Mouse (Mus musculus) embryonic facial prominence, embryonic 15.5 days (tissue): Measurements from ENCODE around the gene Gnao1. TPM values are rescaled to one million over a fixed set of nuclear protein-coding genes. Genes with fewer than 3 reads are reported as not detected.
A peak's percentile ranks its signal among the peaks of the same experiment; 100 is the strongest.

Experiments
- ATAC-seq: fragments of 200-750 bp; cut with Nextera tagmentation; 2 replicates; pipeline ENCODE4 v1.8.0; 2017; ENCODE audit warnings: low read depth, moderate TSS enrichment; ENCODE audit not compliant: insufficient number of reproducible peaks, low FRiP score, low TSS enrichment
- H3K27ac ChIP-seq: fragments of 300-500 bp; sonication (generic); replicated peaks from 2 replicates; pipeline ENCODE4 v1.5.1; 2015; ENCODE audit warnings: mild to moderate bottlenecking, inconsistent platforms
- H3K27me3 ChIP-seq: fragments of 300-500 bp; sonication (generic); 2 replicates; pipeline ENCODE4 v1.6.1; 2015; ENCODE audit warnings: inconsistent platforms
- H3K36me3 ChIP-seq: fragments of 300-500 bp; sonication (generic); 2 replicates; pipeline ENCODE4 v1.6.1; 2015; ENCODE audit warnings: mild to moderate bottlenecking, inconsistent platforms
- H3K4me1 ChIP-seq: fragments of 300-500 bp; sonication (generic); 2 replicates; pipeline ENCODE4 v1.6.1; 2015; ENCODE audit warnings: inconsistent platforms
- H3K4me2 ChIP-seq: fragments of 300-500 bp; sonication (generic); replicated peaks from 2 replicates; pipeline ENCODE4 v1.6.1; 2015; ENCODE audit warnings: mild to moderate bottlenecking, inconsistent platforms
- H3K4me3 ChIP-seq: fragments of 300-500 bp; sonication (generic); replicated peaks from 2 replicates; pipeline ENCODE4 v1.5.1; 2015; ENCODE audit warnings: mild to moderate bottlenecking, inconsistent platforms
- H3K9ac ChIP-seq: fragments of 300-500 bp; sonication (generic); 2 replicates; pipeline ENCODE4 v1.6.1; 2015; ENCODE audit warnings: inconsistent platforms
- H3K9me3 ChIP-seq: fragments of 300-500 bp; sonication (generic); replicated peaks from 2 replicates; pipeline ENCODE4 v1.6.1; 2016; ENCODE audit warnings: inconsistent platforms
- WGBS: fragments of 180-500 bp; shearing (Covaris S2); methylation state at CpG from one replicate; pipeline ENCODE4 v1.1.7; 2015; 5-methylcytosine and 5-hydroxymethylcytosine counted together
- polyA plus RNA-seq: library from polyadenylated mRNA; unstranded; fragments of >200 nt; fragmentation: Nextera tagmentation; extraction: Ambion mirVana; gene quantifications from 2 replicates; pipeline ENCODE4 v1.2.1, GENCODE M21; 2015

Gene Gnao1
- polyA plus RNA-seq, 1 experiment from 2014 or later: 14.3 TPM

- H3K36me3 ChIP-seq: no peaks in the 10 kb centered on the region
- no peak for ATAC-seq
- H3K4me2 ChIP-seq: no peak overlapping the region
- H3K27me3 ChIP-seq: no peaks in the 10 kb centered on the region; the same call in 1 of the 2 replicates
- no peak overlapping the region for H3K9ac ChIP-seq
- peaks cover 16% of the 10 kb centered on the region for H3K4me1 ChIP-seq
- 81% methylated on average over 1 of the region's 1 CpGs for WGBS
- no peak overlapping the region for H3K27ac ChIP-seq
- H3K4me3 ChIP-seq: no peak overlapping the region
- H3K9me3 ChIP-seq: no peaks in the 10 kb centered on the region
Observed at GRCm38 (mm10) chr8:93845186-93845585, 35.4 kb downstream of the Gnao1 start.

DNA sequence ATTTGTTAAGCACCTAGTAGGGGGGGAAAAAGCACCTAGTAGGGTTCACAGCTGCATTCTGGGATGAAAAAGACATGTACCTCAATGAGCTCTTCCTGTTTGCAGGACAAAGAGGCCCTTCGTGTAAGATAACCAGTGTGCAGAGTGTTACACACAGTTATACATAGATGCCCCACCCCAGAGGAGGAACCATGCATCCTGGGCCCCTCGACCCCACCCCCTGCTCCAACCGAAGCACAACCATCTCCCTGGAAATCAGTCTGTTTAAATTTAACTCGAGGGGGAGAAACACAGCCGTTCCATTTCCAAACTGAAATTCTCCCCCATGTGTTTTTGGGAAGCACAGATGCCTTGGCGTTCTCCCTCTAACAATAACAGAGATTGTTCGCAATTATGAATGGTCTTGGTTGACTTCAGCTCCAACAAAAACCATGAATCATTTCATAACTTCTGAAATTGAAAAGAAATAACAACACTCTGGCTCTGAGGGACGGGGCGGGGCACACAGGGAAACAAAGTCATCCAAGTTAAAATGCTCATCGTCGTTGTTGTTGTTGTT lies 42.4 kb downstream of the Gnao1 start:
- Histone ChIP-seq H3K4me2 (no peak overlapping the region), H3K36me3 (no peaks in the 10 kb centered on the region), H3K4me3 (no peak overlapping the region), H3K9me3 (no peaks in the 10 kb centered on the region), H3K27me3 (no peaks in the 10 kb centered on the region), H3K9ac (no peak overlapping the region), H3K4me1 (peaks cover 18% of the 10 kb centered on the region), H3K27ac (peak overlapping the region; percentile 65; the same call in 1 of the 2 replicates)
- 34% methylated on average over 11 of the region's 11 CpGs for WGBS
- ATAC-seq: peak; percentile 66

DNA sequence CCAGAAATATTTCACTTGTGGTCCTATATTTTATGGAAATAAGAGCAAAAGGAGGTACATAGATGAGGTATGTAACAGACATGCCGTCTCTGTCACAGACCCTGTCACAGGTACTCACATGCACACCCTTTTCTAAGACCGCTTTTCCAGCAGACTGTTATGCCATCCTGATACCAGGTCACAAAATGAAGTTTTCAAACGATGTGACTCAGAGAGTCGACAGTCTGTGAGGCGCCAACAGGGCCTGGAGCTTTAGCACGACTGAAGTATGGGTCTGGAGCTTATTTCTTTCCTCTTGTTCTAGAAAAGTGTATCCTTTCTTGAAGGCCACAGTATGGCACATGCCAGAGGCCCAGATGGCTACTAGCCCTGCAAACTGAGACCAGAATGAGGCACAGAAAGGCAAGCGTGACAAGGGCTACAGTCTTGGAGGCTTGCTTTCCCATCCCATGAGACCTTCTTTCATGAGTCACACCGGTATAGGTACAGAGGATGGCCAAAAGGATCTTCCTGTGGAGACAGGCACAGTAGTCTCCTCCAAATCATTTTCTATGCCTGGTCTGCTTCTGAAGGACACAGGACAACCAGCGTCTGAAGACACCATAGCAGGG lies 43.2 kb downstream of the Gnao1 start:
- no peak overlapping the region for H3K27ac ChIP-seq
- H3K4me1 ChIP-seq: peaks cover 18% of the 10 kb centered on the region
- no peak overlapping the region for H3K4me2 ChIP-seq
- no peak overlapping the region for H3K4me3 ChIP-seq
- H3K36me3 ChIP-seq: no peaks in the 10 kb centered on the region
- ATAC-seq: no peak
- 79% methylated on average over 9 of the region's 9 CpGs for WGBS
- H3K27me3 ChIP-seq: no peaks in the 10 kb centered on the region
- H3K9me3 ChIP-seq: no peaks in the 10 kb centered on the region
- no peak overlapping the region for H3K9ac ChIP-seq

- Histone ChIP-seq H3K4me3 (no peak overlapping the region), H3K27ac (no peak overlapping the region), H3K27me3 (no peaks in the 10 kb centered on the region), H3K4me1 (peaks cover 18% of the 10 kb centered on the region), H3K36me3 (no peaks in the 10 kb centered on the region), H3K4me2 (no peak overlapping the region), H3K9ac (no peak overlapping the region), H3K9me3 (no peaks in the 10 kb centered on the region)
- WGBS: 21% methylated on average over 5 of the region's 5 CpGs
- no peak for ATAC-seq
Observed at GRCm38 (mm10) chr8:93854676-93855075, 44.9 kb downstream of the Gnao1 start.

GRCm38 (mm10) chr8:93855272-93855671 lies 45.5 kb downstream of the Gnao1 start:
- H3K4me3 ChIP-seq: no peak overlapping the region
- H3K4me1 ChIP-seq: peaks cover 18% of the 10 kb centered on the region
- ATAC-seq: no peak
- no peak overlapping the region for H3K9ac ChIP-seq
- no peaks in the 10 kb centered on the region for H3K27me3 ChIP-seq
- H3K9me3 ChIP-seq: no peaks in the 10 kb centered on the region
- no peaks in the 10 kb centered on the region for H3K36me3 ChIP-seq
- 37% methylated on average over 4 of the region's 4 CpGs for WGBS
- H3K27ac ChIP-seq: no peak overlapping the region
- H3K4me2 ChIP-seq: no peak overlapping the region

GRCm38 (mm10) chr8:93857144-93857543 lies 47.4 kb downstream of the Gnao1 start:
- no peak overlapping the region for H3K27ac ChIP-seq
- no peak for ATAC-seq
- no peaks in the 10 kb centered on the region for H3K27me3 ChIP-seq
- H3K4me2 ChIP-seq: no peak overlapping the region
- no peaks in the 10 kb centered on the region for H3K36me3 ChIP-seq
- H3K9me3 ChIP-seq: no peaks in the 10 kb centered on the region
- 81% methylated on average over 4 of the region's 4 CpGs for WGBS
- H3K4me3 ChIP-seq: no peak overlapping the region
- no peak overlapping the region for H3K9ac ChIP-seq
- H3K4me1 ChIP-seq: peaks cover 14% of the 10 kb centered on the region

- H3K27ac ChIP-seq: no peak overlapping the region
- ATAC-seq: no peak
- no peaks in the 10 kb centered on the region for H3K9me3 ChIP-seq
- no peak overlapping the region for H3K9ac ChIP-seq
- 63% methylated on average over 1 of the region's 1 CpGs for WGBS
- peaks cover 6% of the 10 kb centered on the region; the same call in 1 of the 2 replicates for H3K4me1 ChIP-seq
- H3K4me2 ChIP-seq: no peak overlapping the region
- no peaks in the 10 kb centered on the region for H3K36me3 ChIP-seq
- H3K4me3 ChIP-seq: no peak overlapping the region
- H3K27me3 ChIP-seq: no peaks in the 10 kb centered on the region
Observed at GRCm38 (mm10) chr8:93858286-93858685, 48.5 kb downstream of the Gnao1 start.

DNA sequence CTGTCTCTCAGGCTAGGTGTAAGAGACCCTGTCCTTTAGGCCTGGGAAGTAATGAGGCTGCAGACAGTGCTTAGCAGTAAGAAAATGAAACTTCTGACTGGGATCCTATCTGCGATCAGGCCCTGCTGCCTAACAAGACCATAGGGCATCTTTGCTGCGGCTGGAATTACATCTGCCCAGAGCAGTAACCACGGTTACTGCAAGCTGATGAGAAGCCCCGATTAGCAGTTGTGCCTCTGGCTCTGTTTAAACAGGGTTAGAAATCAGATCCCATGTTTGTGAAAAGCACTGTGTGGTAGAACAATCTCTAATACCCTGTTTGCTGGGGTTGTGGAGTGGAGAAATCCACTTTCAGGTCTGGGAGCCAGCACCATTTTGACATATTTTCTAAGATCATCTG lies 50.3 kb downstream of the Gnao1 start:
- 30% methylated on average over 4 of the region's 4 CpGs for WGBS
- ATAC-seq: no peak

DNA sequence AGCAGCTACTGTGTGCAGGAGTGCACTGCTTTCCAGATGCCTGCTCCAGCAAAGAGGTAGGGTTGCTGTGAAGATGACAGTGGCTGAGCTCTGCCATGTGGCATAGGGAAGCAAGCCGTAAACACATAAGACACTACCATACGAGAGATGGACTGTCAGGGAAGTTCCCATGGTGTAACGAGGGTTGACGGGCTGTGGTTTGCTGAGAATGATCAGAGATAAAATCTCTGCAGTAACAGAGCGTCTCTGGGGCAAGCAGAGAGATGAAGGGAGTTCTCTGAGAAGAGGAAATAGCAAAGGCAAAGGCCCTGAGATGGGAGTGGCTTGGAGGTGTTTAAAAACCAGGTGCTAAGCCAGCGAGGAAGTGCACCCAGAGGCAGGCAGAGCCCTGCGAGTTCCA lies 54.3 kb downstream of the Gnao1 start:
- Histone ChIP-seq H3K9ac (no peak overlapping the region), H3K9me3 (no peaks in the 10 kb centered on the region), H3K36me3 (no peaks in the 10 kb centered on the region), H3K4me2 (no peak overlapping the region), H3K27me3 (no peaks in the 10 kb centered on the region), H3K4me1 (no peaks in the 10 kb centered on the region), H3K27ac (no peak overlapping the region), H3K4me3 (no peak overlapping the region)
- 45% methylated on average over 7 of the region's 7 CpGs for WGBS
- no peak for ATAC-seq

More for the DNA sequence above, 50.3 kb downstream of the Gnao1 start:
- Histone ChIP-seq H3K27me3 (no peaks in the 10 kb centered on the region), H3K4me2 (no peak overlapping the region), H3K4me3 (no peak overlapping the region), H3K27ac (no peak overlapping the region), H3K9ac (no peak overlapping the region), H3K9me3 (no peaks in the 10 kb centered on the region), H3K36me3 (no peaks in the 10 kb centered on the region), H3K4me1 (no peaks in the 10 kb centered on the region; the same call in 1 of the 2 replicates)

DNA sequence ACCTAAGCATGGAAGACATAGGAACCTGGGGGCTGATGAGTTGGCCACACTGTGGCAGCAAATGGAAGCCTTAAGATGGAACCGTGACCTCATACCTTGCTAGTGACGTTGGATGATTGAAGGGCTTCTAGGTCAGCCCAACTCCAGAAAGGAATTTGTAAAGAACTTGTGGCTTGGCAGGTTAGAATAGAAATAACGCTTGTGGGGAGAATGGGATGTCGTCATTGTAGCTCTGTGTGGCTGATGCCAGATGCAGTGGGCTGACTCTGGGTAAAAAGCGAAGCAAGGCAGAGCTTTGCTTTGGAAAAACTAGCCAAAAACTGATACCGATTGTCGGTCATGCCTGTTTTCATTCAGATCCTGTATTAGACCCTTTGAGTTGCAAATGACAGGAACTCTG lies 56.5 kb downstream of the Gnao1 start:
- Histone ChIP-seq H3K9ac (no peak overlapping the region), H3K36me3 (no peaks in the 10 kb centered on the region), H3K9me3 (no peaks in the 10 kb centered on the region), H3K4me3 (no peak overlapping the region), H3K4me1 (no peaks in the 10 kb centered on the region), H3K4me2 (no peak overlapping the region), H3K27ac (no peak overlapping the region), H3K27me3 (no peaks in the 10 kb centered on the region)
- 82% methylated on average over 7 of the region's 7 CpGs for WGBS
- ATAC-seq: no peak

- H3K9ac ChIP-seq: no peak overlapping the region
- no peaks in the 10 kb centered on the region for H3K36me3 ChIP-seq
- no peak overlapping the region for H3K27ac ChIP-seq
- 80% methylated on average over 5 of the region's 5 CpGs for WGBS
- H3K4me1 ChIP-seq: no peaks in the 10 kb centered on the region
- H3K27me3 ChIP-seq: no peaks in the 10 kb centered on the region
- no peaks in the 10 kb centered on the region for H3K9me3 ChIP-seq
- no peak overlapping the region for H3K4me3 ChIP-seq
- H3K4me2 ChIP-seq: no peak overlapping the region
- no peak for ATAC-seq
Observed at GRCm38 (mm10) chr8:93868486-93869221, 58.9 kb downstream of the Gnao1 start.
